Mouse (Mus musculus) lung, embryonic 14.5 days (tissue): ENCODE data around the gene Gm20388. TPM values are rescaled to one million over a fixed set of nuclear protein-coding genes. Genes with fewer than 3 reads are reported as not detected.
A peak's percentile ranks its signal among the peaks of the same experiment; 100 is the strongest.
"Not testable (repeated sequence)": the region's sequence is repeated elsewhere in the genome, so short reads cannot be mapped to it uniquely, and the experiment has no call there.

ENCODE experiments used
- ATAC-seq: fragments of 200-750 bp; cut with Nextera tagmentation; 2 replicates; pipeline ENCODE4 v1.8.0; 2017; ENCODE audit warnings: mild to moderate bottlenecking, moderate TSS enrichment, moderate library complexity; ENCODE audit not compliant: insufficient read depth
- DNase-seq: peaks from one replicate; pipeline ENCODE4 v3.0.0-alpha.2; 2015
- H3K27ac ChIP-seq: fragments of 300-500 bp; sonication (generic); 2 replicates; pipeline ENCODE4 v1.5.1; 2014; ENCODE audit warnings: low read depth, mild to moderate bottlenecking, moderate library complexity
- H3K27me3 ChIP-seq: fragments of 300-500 bp; sonication (generic); 2 replicates; pipeline ENCODE4 v1.6.1; 2014; ENCODE audit warnings: low read length, control low read depth; ENCODE audit not compliant: insufficient read depth
- H3K36me3 ChIP-seq: fragments of 300-500 bp; sonication (generic); 2 replicates; pipeline ENCODE4 v1.6.1; 2014; ENCODE audit warnings: control low read depth; ENCODE audit not compliant: insufficient read depth
- H3K4me1 ChIP-seq: fragments of 300-500 bp; sonication (generic); 2 replicates; pipeline ENCODE4 v1.6.1; 2014; ENCODE audit warnings: antibody characterized with exemption, control low read depth; ENCODE audit not compliant: insufficient read depth
- H3K4me2 ChIP-seq: fragments of 300-500 bp; sonication (generic); 2 replicates; pipeline ENCODE4 v1.6.1; 2014; ENCODE audit warnings: mild to moderate bottlenecking
- H3K4me3 ChIP-seq: fragments of 300-500 bp; sonication (generic); 2 replicates; pipeline ENCODE4 v1.5.1; 2014; ENCODE audit warnings: low read depth, low read length
- H3K9ac ChIP-seq: fragments of 300-500 bp; sonication (generic); 2 replicates; pipeline ENCODE4 v1.6.1; 2014
- H3K9me3 ChIP-seq: fragments of 300-500 bp; sonication (generic); 2 replicates; pipeline ENCODE4 v1.6.1; 2016; ENCODE audit warnings: low read depth, low read length, control low read depth
- CTCF ChIP-seq: IDR thresholded peaks from 2 replicates; pipeline ENCODE4 v1.5.1; 2016; ENCODE audit warnings: antibody characterized with exemption, low read depth
- WGBS: fragments of 180-500 bp; shearing (Covaris S2); extraction: QIAGEN DNeasy Blood & Tissue Kit; methylation state at CpG from one replicate; pipeline ENCODE4 v1.1.7; 2014; 5-methylcytosine and 5-hydroxymethylcytosine counted together
- polyA plus RNA-seq: library from polyadenylated mRNA; unstranded; fragments of >200 nt; fragmentation: Nextera tagmentation; extraction: Ambion mirVana; gene quantifications from 2 replicates; pipeline ENCODE4 v1.2.1, GENCODE M21; 2014

Gene Gm20388
- polyA plus RNA-seq, 1 experiment from 2014 or later, result not detected

GRCm38 (mm10) chr8:120675718-120676117 lies 765.1 kb downstream of the Gm20388 start:
- DNase-seq (no peak), ATAC-seq (no peak)
- Histone ChIP-seq H3K27me3 (no peaks in the 10 kb centered on the region), H3K4me1 (no peaks in the 10 kb centered on the region), H3K27ac (no peak overlapping the region), H3K9ac (no peak overlapping the region), H3K9me3 (no peaks in the 10 kb centered on the region), H3K4me2 (no peak overlapping the region), H3K4me3 (no peak overlapping the region), H3K36me3 (peaks cover 43% of the 10 kb centered on the region)
- TF ChIP-seq CTCF, result peak; percentile 41; the same call in 1 of the 2 replicates
- WGBS, result 71% methylated on average over 8 of the region's 8 CpGs

GRCm38 (mm10) chr8:120678447-120678846 lies 767.8 kb downstream of the Gm20388 start:
- Histone ChIP-seq H3K36me3 (peaks cover 15% of the 10 kb centered on the region), H3K27me3 (no peaks in the 10 kb centered on the region), H3K4me1 (no peaks in the 10 kb centered on the region), H3K9ac (no peak overlapping the region), H3K9me3 (no peaks in the 10 kb centered on the region), H3K4me2 (no peak overlapping the region), H3K27ac (no peak overlapping the region), H3K4me3 (no peak overlapping the region)
- peak; percentile 97 for TF ChIP-seq CTCF
- 10% methylated on average over 10 of the region's 10 CpGs for WGBS
- ATAC-seq (peak; percentile 50; the same call in 1 of the 2 replicates), DNase-seq (peak; percentile 97)

GRCm38 (mm10) chr8:120679629-120680387 lies 769.2 kb downstream of the Gm20388 start:
- no peak for ATAC-seq
- Histone ChIP-seq H3K27ac (no peak overlapping the region), H3K9ac (no peak overlapping the region), H3K4me3 (no peak overlapping the region), H3K4me1 (no peaks in the 10 kb centered on the region), H3K4me2 (no peak overlapping the region), H3K36me3 (peaks cover 6% of the 10 kb centered on the region; the same call in 1 of the 2 replicates), H3K9me3 (no peaks in the 10 kb centered on the region), H3K27me3 (peaks cover 3% of the 10 kb centered on the region; the same call in 1 of the 2 replicates)
- TF ChIP-seq CTCF, result no peak
- WGBS, result 26% methylated on average over 11 of the region's 11 CpGs
- DNase-seq, result no peak

DNA sequence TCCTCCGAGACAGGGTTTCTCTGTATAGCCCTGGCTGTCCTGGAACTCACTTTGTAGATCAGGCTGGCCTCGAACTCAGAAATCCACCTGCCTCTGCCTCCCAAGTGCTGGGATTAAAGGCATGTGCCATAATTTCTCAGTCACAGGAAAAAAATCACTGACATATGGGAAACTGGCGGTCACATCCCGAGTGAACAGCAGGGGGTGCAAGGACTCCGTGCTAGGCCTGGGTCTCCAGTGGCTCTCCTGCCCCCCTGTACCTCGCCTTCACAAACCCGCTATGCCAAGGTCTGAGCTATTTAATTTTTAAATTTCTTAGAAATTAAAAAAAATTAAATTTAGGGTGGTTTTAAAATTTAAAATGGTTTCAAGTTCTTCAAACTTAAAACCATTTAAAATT lies 769.8 kb downstream of the Gm20388 start:
- ATAC-seq, H3K27ac ChIP-seq, H3K9ac ChIP-seq, H3K36me3 ChIP-seq, H3K4me3 ChIP-seq, H3K4me1 ChIP-seq, H3K27me3 ChIP-seq, H3K9me3 ChIP-seq, H3K4me2 ChIP-seq: not testable (repeated sequence)
- peak; percentile 85 for DNase-seq
- WGBS, result 44% methylated on average over 7 of the region's 7 CpGs
- TF ChIP-seq CTCF, result peak; percentile 82

- no peaks in the 10 kb centered on the region for H3K9me3 ChIP-seq
- no peaks in the 10 kb centered on the region for H3K36me3 ChIP-seq
- TF ChIP-seq CTCF, result no peak
- 74% methylated on average over 10 of the region's 10 CpGs for WGBS
- no peak overlapping the region for H3K4me2 ChIP-seq
- DNase-seq (no peak), ATAC-seq (no peak)
- H3K27me3 ChIP-seq, result peaks cover 3% of the 10 kb centered on the region; the same call in 1 of the 2 replicates
- H3K9ac ChIP-seq, result no peak overlapping the region
- H3K27ac ChIP-seq, result no peak overlapping the region
- no peaks in the 10 kb centered on the region for H3K4me1 ChIP-seq
- H3K4me3 ChIP-seq, result no peak overlapping the region
These were observed 770.5 kb downstream of the Gm20388 start for GRCm38 (mm10) chr8:120681113-120681512.

DNA sequence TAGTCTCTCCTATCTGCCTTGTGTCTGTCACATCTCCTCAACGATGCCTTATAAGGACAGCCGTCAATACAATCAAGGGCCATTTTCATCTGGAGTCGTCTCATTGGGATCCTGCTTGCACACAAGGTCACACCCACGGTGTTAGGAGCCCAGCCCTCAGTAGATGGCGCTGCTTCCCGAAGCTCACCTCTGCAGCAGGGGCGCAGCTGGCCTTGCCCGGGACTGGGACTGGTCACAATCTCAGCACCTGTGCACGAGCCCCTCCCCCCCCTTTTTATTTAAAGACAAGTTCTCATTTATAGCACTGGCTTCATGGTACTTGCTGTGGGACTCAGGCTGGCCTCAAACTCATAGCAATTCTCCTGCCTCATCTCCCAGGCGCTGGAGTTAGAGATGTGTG lies 773.0 kb downstream of the Gm20388 start:
- Histone ChIP-seq H3K4me2 (no peak overlapping the region), H3K9me3 (no peaks in the 10 kb centered on the region), H3K27me3 (peaks cover 6% of the 10 kb centered on the region), H3K4me3 (no peak overlapping the region), H3K36me3 (no peaks in the 10 kb centered on the region), H3K27ac (no peak overlapping the region), H3K4me1 (no peaks in the 10 kb centered on the region), H3K9ac (no peak overlapping the region)
- 13% methylated on average over 10 of the region's 10 CpGs for WGBS
- peak; percentile 79 for TF ChIP-seq CTCF
- DNase-seq (peak; percentile 85), ATAC-seq (0 out of 2 replicates have a peak, but pooled peaks have one; percentile 41)

DNA sequence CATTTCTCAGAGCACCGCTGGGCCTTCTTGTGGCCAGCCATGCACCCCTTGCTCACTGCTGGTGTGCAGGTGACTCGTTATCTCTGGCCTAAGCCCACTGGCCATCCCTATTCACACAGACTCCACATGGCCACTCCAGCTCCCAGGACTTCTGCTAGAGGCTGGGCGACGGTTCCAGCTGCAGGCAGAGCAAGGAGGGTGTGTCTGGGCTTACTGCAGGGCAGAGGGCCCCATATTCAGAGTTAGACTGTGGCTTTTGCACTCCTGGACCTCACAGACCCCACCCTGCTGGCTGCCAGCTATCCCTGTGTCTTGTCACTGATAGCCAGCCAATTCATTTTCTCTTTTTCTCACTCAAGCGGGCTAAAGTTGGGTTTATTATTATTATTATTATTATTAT lies 773.4 kb downstream of the Gm20388 start:
- no peak for DNase-seq
- H3K27ac ChIP-seq, result no peak overlapping the region
- no peak overlapping the region for H3K9ac ChIP-seq
- H3K4me3 ChIP-seq, result no peak overlapping the region
- H3K36me3 ChIP-seq, result no peaks in the 10 kb centered on the region
- no peaks in the 10 kb centered on the region for H3K9me3 ChIP-seq
- TF ChIP-seq CTCF, result no peak
- H3K4me1 ChIP-seq, result no peaks in the 10 kb centered on the region
- peaks cover 6% of the 10 kb centered on the region for H3K27me3 ChIP-seq
- H3K4me2 ChIP-seq, result no peak overlapping the region
- WGBS, result 66% methylated on average over 5 of the region's 5 CpGs
- ATAC-seq, result no peak
